Mouse (Mus musculus): Measurements from ENCODE around the gene Ankzf1.
A peak's percentile ranks its signal among the peaks of the same experiment; 100 is the strongest.

Gene Ankzf1

GRCm38 (mm10) chr1:75187914-75188483 lies 4.0 kb upstream of the Ankzf1 start:
- DNase-seq (ENCODE audit: low spot score in 2 of 2): no peak

GRCm38 (mm10) chr1:75190577-75190976 lies 1.4 kb upstream of the Ankzf1 start:
- DNase-seq (ENCODE audit: low spot score in 2 of 2): no peak

- no peak for DNase-seq (ENCODE audit: low spot score in 2 of 2)
These were observed 711 bp upstream of the Ankzf1 start for GRCm38 (mm10) chr1:75191258-75191621.

GRCm38 (mm10) chr1:75192452-75192851 lies 501 bp downstream of the Ankzf1 start:
- DNase-seq (ENCODE audit: low spot score in 2 of 2): peak in 1 of 2 experiments; percentile 34

- no peak for DNase-seq (ENCODE audit: low spot score in 2 of 2)
These were observed 9.3 kb downstream of the Ankzf1 start for GRCm38 (mm10) chr1:75201236-75201635.

GRCm38 (mm10) chr1:75208967-75209678 lies 17.2 kb downstream of the Ankzf1 start:
- DNase-seq (ENCODE audit: low spot score in 2 of 2): no peak

- DNase-seq (ENCODE audit: low spot score in 2 of 2): peak; percentile 93 to 98
These were observed 18.5 kb downstream of the Ankzf1 start, which contains the start of the genes Glb1l and Stk16 for GRCm38 (mm10) chr1:75210136-75211087. Gene Glb1l, minus strand, starts transcription at chr1:75210813. Gene Stk16, plus strand, starts transcription at chr1:75210838.

GRCm38 (mm10) chr1:75211141-75211708 lies 19.3 kb downstream of the Ankzf1 start:
- no peak for DNase-seq (ENCODE audit: low spot score in 2 of 2)

GRCm38 (mm10) chr1:75212542-75212941 lies 20.6 kb downstream of the Ankzf1 start:
- DNase-seq (ENCODE audit: low spot score in 2 of 2): no peak

GRCm38 (mm10) chr1:75213096-75213495 lies 21.1 kb downstream of the Ankzf1 start:
- DNase-seq (ENCODE audit: low spot score in 2 of 2): no peak

GRCm38 (mm10) chr1:75214442-75214841 lies 22.5 kb downstream of the Ankzf1 start:
- DNase-seq (ENCODE audit: low spot score in 2 of 2): no peak

GRCm38 (mm10) chr1:75214886-75215285 lies 22.9 kb downstream of the Ankzf1 start:
- DNase-seq (ENCODE audit: low spot score in 2 of 2): no peak

- DNase-seq (ENCODE audit: low spot score in 2 of 2): no peak
These were observed 23.8 kb downstream of the Ankzf1 start for GRCm38 (mm10) chr1:75215785-75216184.

- no peak for DNase-seq (ENCODE audit: low spot score in 2 of 2)
These were observed 25.0 kb downstream of the Ankzf1 start for GRCm38 (mm10) chr1:75216797-75217585.

GRCm38 (mm10) chr1:75217893-75218226 lies 25.9 kb downstream of the Ankzf1 start:
- DNase-seq (ENCODE audit: low spot score in 2 of 2): no peak

GRCm38 (mm10) chr1:75218227-75219001 lies 26.5 kb downstream of the Ankzf1 start:
- no peak for DNase-seq (ENCODE audit: low spot score in 2 of 2)

GRCm38 (mm10) chr1:75219078-75219477 lies 27.1 kb downstream of the Ankzf1 start:
- peak; percentile 75 to 83 for DNase-seq (ENCODE audit: low spot score in 2 of 2)

- no peak for DNase-seq (ENCODE audit: low spot score in 2 of 2)
These were observed 27.6 kb downstream of the Ankzf1 start, which contains the start of gene Tuba4a for GRCm38 (mm10) chr1:75219531-75219930. Gene Tuba4a, minus strand, starts transcription at chr1:75219865.

GRCm38 (mm10) chr1:75221538-75221937 lies 29.6 kb downstream of the Ankzf1 start:
- DNase-seq (ENCODE audit: low spot score in 2 of 2): no peak

GRCm38 (mm10) chr1:75222926-75223325 lies 31.0 kb downstream of the Ankzf1 start:
- no peak for DNase-seq (ENCODE audit: low spot score in 2 of 2)

Data from urinary bladder, postnatal 4 days (tissue).